Mouse (Mus musculus): ENCODE results near the gene Slc40a1.

DNA sequence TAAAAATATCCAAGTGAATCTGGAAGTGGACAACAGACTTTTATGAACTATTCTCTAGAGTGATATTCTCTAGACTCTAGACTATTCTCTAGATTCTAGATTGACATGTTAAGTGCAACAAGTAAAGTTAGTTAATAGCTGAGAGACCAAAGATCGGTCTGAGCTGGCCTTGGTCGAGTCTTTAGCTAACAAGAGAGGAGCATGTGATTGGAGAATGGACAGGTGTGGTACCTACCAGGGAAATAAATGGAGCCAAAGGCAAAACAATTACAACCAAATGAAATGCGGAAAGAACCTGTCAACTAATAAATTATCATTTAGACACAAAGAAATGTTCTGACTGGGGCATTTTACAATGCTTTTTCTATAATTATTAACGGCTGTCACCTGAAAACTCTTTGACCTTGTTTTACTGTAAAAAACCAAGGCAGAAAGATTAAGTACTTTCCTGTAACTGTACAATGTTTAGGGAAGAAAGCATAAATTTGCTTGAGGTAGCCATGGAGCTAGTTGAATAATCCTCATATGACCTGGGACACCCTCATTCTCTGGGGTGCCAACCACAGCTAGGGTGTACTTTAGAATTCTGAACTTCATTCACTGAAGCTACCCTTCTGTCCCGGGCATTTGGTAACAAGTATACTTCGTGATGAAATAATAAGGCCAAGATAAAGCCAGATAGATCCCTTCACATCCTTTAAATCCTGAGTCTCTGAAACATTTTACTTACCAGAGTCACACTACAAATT lies 49.7 kb downstream of the Slc40a1 start:
- TF ChIP-seq CTCF (IDR thresholded peaks at IDR 0.05; ENCODE audit: extremely low read depth, insufficient read depth, insufficient read length, insufficient replicate concordance) (no peak), POLR2A (IDR thresholded peaks at IDR 0.05; ENCODE audit: low read depth, low read length) (no peak)

Measured in spleen, adult 2 months (tissue).